Mouse (Mus musculus): ENCODE data around the gene Gm8298. TPM values are rescaled to one million over a fixed set of nuclear protein-coding genes. Genes with fewer than 3 reads are reported as not detected.
"Not testable (repeated sequence)": the region's sequence is repeated elsewhere in the genome, so short reads cannot be mapped to it uniquely, and the experiment has no call there.

Gm8298 gene
- not detected in 2 replicates for total RNA-seq (2014; rRNA removed)
- polyA plus RNA-seq (2015; fragmentation: Nextera tagmentation; extraction: Ambion mirVana) = not detected in 2 replicates

DNA sequence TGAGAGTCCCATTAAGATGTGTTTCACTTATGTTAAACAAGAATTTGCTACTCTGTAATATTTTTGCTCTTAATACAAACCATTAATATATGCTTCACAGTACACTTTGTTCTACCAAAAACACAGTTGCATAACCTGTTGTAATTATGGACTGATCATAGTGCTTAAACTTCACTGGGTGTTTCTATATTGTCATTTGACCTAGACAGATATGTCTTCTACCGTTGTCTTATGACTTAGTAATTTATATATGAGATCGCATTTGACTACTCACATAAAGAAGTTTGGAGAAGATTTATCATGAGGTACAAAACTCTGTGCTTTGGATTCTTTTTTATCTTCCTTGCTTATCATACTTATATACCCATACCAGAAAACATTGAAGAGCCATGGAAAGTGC lies at the start of gene Gm8298:
Gene Gm8298 (plus strand): TSS at position 301 of the 400 bp plus-strand sequence.
- Histone ChIP-seq H3K4me1 (ENCODE audit: insufficient read depth, low read length) (no peaks in the 10 kb centered on the region), H3K27ac (no peak within 1 kb of the TSS), H3K9ac (replicated peaks; ENCODE audit: low read length) (no peak within 1 kb of the TSS), H3K4me3 (ENCODE audit: low read length) (no peak within 1 kb of the TSS), H3K36me3 (ENCODE audit: insufficient read depth, low read length) (no peaks in the 10 kb centered on the region), H3K27me3 (ENCODE audit: insufficient read depth, low read length) (no peaks in the 10 kb centered on the region), H3K4me2 (ENCODE audit: low read depth, low read length) (no peak within 1 kb of the TSS), H3K9me3 (ENCODE audit: low read length) (no peaks in the 10 kb centered on the region)
- no peak for ATAC-seq
- 97% methylated on average over 2 of the region's 2 CpGs for WGBS
- TF ChIP-seq CTCF (IDR thresholded peaks at IDR 0.05; ENCODE audit: low read depth) = no peak
- DNase-seq (ENCODE audit: low spot score) = no peak

GRCm38 (mm10) chr3:59813169-59813568 lies 47.7 kb upstream of the Gm8298 start:
- H3K9me3 ChIP-seq (ENCODE audit: low read length) = no peaks in the 10 kb centered on the region
- H3K4me2 ChIP-seq (ENCODE audit: low read depth, low read length) = no peak overlapping the region
- ATAC-seq (no peak), DNase-seq (ENCODE audit: low spot score) (no peak)
- H3K4me1 ChIP-seq (ENCODE audit: insufficient read depth, low read length) = no peaks in the 10 kb centered on the region
- no peaks in the 10 kb centered on the region for H3K27me3 ChIP-seq (ENCODE audit: insufficient read depth, low read length)
- TF ChIP-seq CTCF (IDR thresholded peaks at IDR 0.05; ENCODE audit: low read depth) = no peak
- H3K36me3 ChIP-seq (ENCODE audit: insufficient read depth, low read length) = no peaks in the 10 kb centered on the region
- H3K4me3 ChIP-seq (ENCODE audit: low read length) = no peak overlapping the region
- H3K9ac ChIP-seq (replicated peaks; ENCODE audit: low read length) = no peak overlapping the region
- H3K27ac ChIP-seq = no peak overlapping the region

DNA sequence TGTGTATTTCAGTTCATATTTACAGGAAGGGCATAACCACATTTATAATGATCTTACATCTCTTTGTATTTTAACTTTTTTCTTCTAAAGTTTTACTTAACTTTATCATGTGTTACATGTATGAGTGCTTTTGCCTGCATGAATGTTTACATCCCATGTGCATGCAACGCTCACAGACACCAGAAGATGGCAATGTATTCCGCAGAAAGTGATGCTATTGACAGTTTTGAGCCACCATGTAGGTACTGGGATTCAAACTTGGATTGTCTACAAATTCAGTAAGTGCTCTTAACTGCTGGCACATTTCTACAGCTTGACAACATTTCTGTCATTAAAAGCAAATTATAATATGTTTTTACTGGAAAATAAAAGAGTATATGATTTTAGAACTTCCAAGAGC lies 9.9 kb downstream of the Gm8298 start:
- ATAC-seq = no peak
- Histone ChIP-seq H3K9me3 (ENCODE audit: low read length) (no peaks in the 10 kb centered on the region), H3K4me2 (ENCODE audit: low read depth, low read length) (no peak overlapping the region), H3K36me3 (ENCODE audit: insufficient read depth, low read length) (no peaks in the 10 kb centered on the region), H3K27me3 (ENCODE audit: insufficient read depth, low read length) (no peaks in the 10 kb centered on the region), H3K27ac (no peak overlapping the region), H3K4me3 (ENCODE audit: low read length) (no peak overlapping the region), H3K9ac (replicated peaks; ENCODE audit: low read length) (no peak overlapping the region), H3K4me1 (ENCODE audit: insufficient read depth, low read length) (no peaks in the 10 kb centered on the region)
- peak; percentile 83 for TF ChIP-seq CTCF (IDR thresholded peaks at IDR 0.05; ENCODE audit: low read depth)
- peak; percentile 67 for DNase-seq (ENCODE audit: low spot score)
- WGBS = 18% methylated on average over 2 of the region's 2 CpGs

DNA sequence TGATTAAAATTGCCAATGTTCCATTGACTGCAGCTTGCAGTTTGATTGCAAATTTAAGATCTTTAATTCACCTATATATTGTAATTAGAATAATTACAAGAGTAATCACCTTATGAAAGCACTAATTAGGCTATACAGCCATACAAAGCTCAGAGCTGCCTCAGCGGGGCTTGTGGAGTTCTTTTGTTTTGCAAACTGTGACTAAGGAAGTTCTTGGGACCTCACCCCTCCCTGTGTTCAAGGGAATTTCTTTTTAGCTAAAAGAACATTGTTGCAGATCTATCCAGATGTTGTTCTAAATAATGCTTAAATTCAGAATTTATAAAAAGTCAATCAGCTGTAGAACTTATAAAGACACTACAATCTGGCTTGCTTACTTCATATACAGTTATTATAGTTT lies 16.8 kb downstream of the Gm8298 start:
- not testable (repeated sequence) for H3K27ac ChIP-seq; H3K4me1 ChIP-seq (ENCODE audit: insufficient read depth, low read length); ATAC-seq; H3K9me3 ChIP-seq (ENCODE audit: low read length); H3K4me2 ChIP-seq (ENCODE audit: low read depth, low read length); H3K4me3 ChIP-seq (ENCODE audit: low read length); H3K27me3 ChIP-seq (ENCODE audit: insufficient read depth, low read length); DNase-seq (ENCODE audit: low spot score); H3K9ac ChIP-seq (replicated peaks; ENCODE audit: low read length); H3K36me3 ChIP-seq (ENCODE audit: insufficient read depth, low read length)
- WGBS = 32% methylated on average over 1 of the region's 1 CpGs

DNA sequence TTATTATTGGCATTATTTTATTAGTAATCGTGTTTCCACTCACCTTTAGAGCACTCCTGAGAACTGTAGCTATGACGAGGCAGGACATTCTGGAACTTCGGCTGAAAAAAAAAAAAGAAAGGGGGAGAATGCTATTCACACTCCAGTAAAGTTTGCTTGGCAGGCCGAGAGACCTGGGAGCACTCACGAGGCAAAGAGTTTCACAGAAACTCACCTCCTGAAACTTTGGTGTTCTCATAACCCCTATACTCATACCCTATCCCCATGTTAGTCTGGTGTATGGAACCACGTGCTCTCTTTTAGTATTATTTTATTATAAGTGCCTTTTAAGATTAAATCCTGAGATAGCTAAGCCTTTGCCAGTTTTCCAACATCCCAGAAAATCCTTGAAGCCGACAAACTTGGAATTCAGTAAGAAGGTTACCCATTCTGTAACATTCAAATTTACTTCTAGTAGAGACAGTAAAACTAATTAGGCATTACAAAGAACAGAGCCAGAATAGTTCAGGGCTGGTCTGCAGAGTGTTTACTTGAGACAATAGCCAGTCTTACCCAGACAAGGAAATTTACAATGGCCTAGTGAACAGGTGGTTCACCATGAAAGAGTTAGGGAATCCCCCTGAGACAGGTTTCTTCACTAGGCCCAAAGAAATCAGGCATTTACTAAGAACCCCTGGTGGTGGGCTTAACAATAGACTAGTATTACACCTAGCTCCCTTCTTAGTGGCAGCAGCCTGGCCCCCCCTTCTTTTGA lies 19.1 kb downstream of the Gm8298 start:
- not testable (repeated sequence) for H3K4me3 ChIP-seq (ENCODE audit: low read length); H3K36me3 ChIP-seq (ENCODE audit: insufficient read depth, low read length); H3K4me2 ChIP-seq (ENCODE audit: low read depth, low read length); H3K27ac ChIP-seq; DNase-seq (ENCODE audit: low spot score); ATAC-seq; H3K9ac ChIP-seq (replicated peaks; ENCODE audit: low read length); H3K4me1 ChIP-seq (ENCODE audit: insufficient read depth, low read length); H3K27me3 ChIP-seq (ENCODE audit: insufficient read depth, low read length); H3K9me3 ChIP-seq (ENCODE audit: low read length)
- 78% methylated on average over 7 of the region's 7 CpGs for WGBS

DNA sequence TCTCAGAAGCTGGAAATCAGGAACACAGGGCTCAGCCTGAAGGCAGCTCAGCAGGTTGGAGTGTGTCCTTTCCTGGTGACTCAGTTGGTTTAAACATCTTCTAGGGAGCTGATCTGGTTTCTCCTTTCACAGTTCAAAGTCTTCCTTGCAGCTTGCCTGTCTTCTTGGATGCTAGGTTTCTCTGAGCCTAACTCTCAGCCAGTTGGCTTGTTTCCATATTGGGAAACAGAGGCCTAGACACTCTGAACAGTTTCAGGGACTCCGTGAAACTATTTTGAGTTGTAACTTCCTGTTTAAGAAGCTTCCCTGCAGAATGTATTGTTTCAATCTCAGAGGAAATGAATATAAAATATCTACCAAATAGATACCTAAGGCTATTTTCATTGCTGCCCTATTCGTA lies 32.4 kb downstream of the Gm8298 start:
- no peaks in the 10 kb centered on the region for H3K36me3 ChIP-seq (ENCODE audit: insufficient read depth, low read length)
- WGBS = 80% methylated on average over 2 of the region's 2 CpGs

GRCm38 (mm10) chr3:59924914-59925313 lies 64.1 kb downstream of the Gm8298 start, which contains the start of gene C130079G13Rik:
Gene C130079G13Rik, plus strand, starts transcription at chr3:59925214.
- no peak within 1 kb of the TSS for H3K4me3 ChIP-seq (ENCODE audit: low read length)
- no peak within 1 kb of the TSS for H3K9ac ChIP-seq (replicated peaks; ENCODE audit: low read length)
- no peak within 1 kb of the TSS for H3K4me2 ChIP-seq (ENCODE audit: low read depth, low read length)
- no peaks in the 10 kb centered on the region for H3K36me3 ChIP-seq (ENCODE audit: insufficient read depth, low read length)
- no peak for DNase-seq (ENCODE audit: low spot score)
- TF ChIP-seq CTCF (IDR thresholded peaks at IDR 0.05; ENCODE audit: low read depth) = no peak
- H3K4me1 ChIP-seq (ENCODE audit: insufficient read depth, low read length) = no peaks in the 10 kb centered on the region
- H3K27ac ChIP-seq = no peak within 1 kb of the TSS
- ATAC-seq = no peak
- H3K27me3 ChIP-seq (ENCODE audit: insufficient read depth, low read length) = no peaks in the 10 kb centered on the region
- WGBS = 91% methylated on average over 2 of the region's 2 CpGs
- H3K9me3 ChIP-seq (ENCODE audit: low read length) = no peaks in the 10 kb centered on the region

More for the DNA sequence above, 32.4 kb downstream of the Gm8298 start:
- DNase-seq (ENCODE audit: low spot score) (no peak), ATAC-seq (no peak)
- Histone ChIP-seq H3K9ac (replicated peaks; ENCODE audit: low read length) (no peak overlapping the region), H3K27me3 (ENCODE audit: insufficient read depth, low read length) (no peaks in the 10 kb centered on the region), H3K9me3 (ENCODE audit: low read length) (no peaks in the 10 kb centered on the region), H3K27ac (no peak overlapping the region), H3K4me1 (ENCODE audit: insufficient read depth, low read length) (no peaks in the 10 kb centered on the region), H3K4me3 (ENCODE audit: low read length) (no peak overlapping the region), H3K4me2 (ENCODE audit: low read depth, low read length) (no peak overlapping the region)
- no peak for TF ChIP-seq CTCF (IDR thresholded peaks at IDR 0.05; ENCODE audit: low read depth)

Other genes starting within 250 kb of the Gm8298 start
- not detected in 2 replicates for gene Gm5538, start 131.3 kb upstream of the Gm8298 start, total RNA-seq (2014; rRNA removed)
- gene Gm5538, start 131.3 kb upstream of the Gm8298 start, polyA plus RNA-seq (2015; fragmentation: Nextera tagmentation; extraction: Ambion mirVana) = not detected in 2 replicates
- not detected in 2 replicates for gene C130079G13Rik, start 64.2 kb downstream of the Gm8298 start, total RNA-seq (2014; rRNA removed)
- not detected in 2 replicates for gene C130079G13Rik, start 64.2 kb downstream of the Gm8298 start, polyA plus RNA-seq (2015; fragmentation: Nextera tagmentation; extraction: Ambion mirVana)
- not detected in 2 replicates for gene Aadacl2, start 145.7 kb downstream of the Gm8298 start, total RNA-seq (2014; rRNA removed)
- not detected in 2 replicates for gene Aadacl2, start 145.7 kb downstream of the Gm8298 start, polyA plus RNA-seq (2015; fragmentation: Nextera tagmentation; extraction: Ambion mirVana)
- not detected in 2 replicates for gene Aadac, start 164.7 kb downstream of the Gm8298 start, total RNA-seq (2014; rRNA removed)
- gene Aadac, start 164.7 kb downstream of the Gm8298 start, polyA plus RNA-seq (2015; fragmentation: Nextera tagmentation; extraction: Ambion mirVana) = not detected in 2 replicates
- not detected in 2 replicates for gene Sucnr1, start 220.8 kb downstream of the Gm8298 start, total RNA-seq (2014; rRNA removed)
- 0.11 TPM in 2 replicates for gene Sucnr1, start 220.8 kb downstream of the Gm8298 start, polyA plus RNA-seq (2015; fragmentation: Nextera tagmentation; extraction: Ambion mirVana)

All from hindbrain, postnatal 0 days (tissue).